ENCODE assay signal across 21 mouse cellular contexts in the genomic region with DNA sequence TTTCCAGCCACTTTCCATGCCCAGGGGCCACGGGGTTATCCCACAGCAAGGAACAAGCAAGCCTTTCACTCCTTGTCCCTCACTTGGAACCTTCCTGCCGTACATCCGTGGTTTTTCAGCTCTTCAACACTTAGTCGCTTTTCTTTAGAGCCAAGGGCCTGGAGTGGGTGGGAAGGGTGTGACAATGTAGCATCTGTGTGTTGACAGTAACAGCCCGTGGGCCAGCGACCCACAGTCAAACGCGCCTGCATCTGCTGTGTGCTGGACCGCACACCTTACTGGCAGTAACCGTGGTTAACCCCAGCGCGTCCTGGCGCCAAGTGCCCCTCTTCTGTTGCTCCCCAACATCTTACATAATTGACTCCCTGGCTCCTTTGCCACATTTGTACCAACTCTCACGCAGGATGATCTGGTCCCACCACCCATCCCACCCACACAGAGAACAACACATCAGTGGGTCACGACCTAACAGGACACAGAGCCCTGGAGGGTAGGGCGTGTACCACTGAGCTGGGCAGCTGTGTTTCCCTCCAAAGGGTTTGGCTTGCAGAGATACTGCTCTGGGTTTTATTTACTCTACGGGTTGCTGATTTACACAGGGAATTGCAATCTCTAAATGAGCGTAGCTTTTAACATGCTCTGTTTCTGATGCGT. TPM values are rescaled to one million over a fixed set of nuclear protein-coding genes. Genes with fewer than 3 reads are reported as not detected.
DNase-seq lines count a peak whose midpoint lies in the region; ATAC-seq and TF ChIP-seq lines count a peak whose summit lies in the region.
"Had no signal": no experiment of that assay in that cellular context is flagged by ENCODE, and none has a peak within 500 bp of the region (broad histone marks: within the 10 kb centered on the region; RNA-seq: fewer than 3 reads in every experiment).

No protein-coding gene starts in this region.

- no peaks in the 10 kb centered on the region for H3K27me3 ChIP-seq in liver, embryonic 16.5 days (ENCODE audit: control insufficient read depth, insufficient read depth, low read depth, low read length)
- H3K27me3 ChIP-seq: embryonic facial prominence, embryonic 12.5 days; forebrain, embryonic 15.5 days; liver, embryonic 15.5 days; midbrain, embryonic 15.5 days had no signal

- no peak overlapping the region for H3K4me2 ChIP-seq in liver, embryonic 16.5 days (ENCODE audit: low read depth, low read length)
- H3K4me2 ChIP-seq: embryonic facial prominence, embryonic 12.5 days; forebrain, embryonic 15.5 days; liver, embryonic 15.5 days; midbrain, embryonic 15.5 days had no signal

- TF ChIP-seq CTCF in gastrocnemius, adult 2 months (IDR thresholded peaks at IDR 0.05), result no peak

- no peaks in the 10 kb centered on the region for H3K9me3 ChIP-seq in liver, embryonic 16.5 days (replicated peaks; ENCODE audit: control insufficient read depth, low read length)
- H3K9me3 ChIP-seq: embryonic facial prominence, embryonic 12.5 days; forebrain, embryonic 15.5 days; liver, embryonic 15.5 days; midbrain, embryonic 15.5 days had no signal

- WGBS in liver, embryonic 16.5 days (ENCODE audit: insufficient replicate concordance), result 64% methylated on average over 19 of the region's 19 CpGs

- H3K9ac ChIP-seq in liver, embryonic 16.5 days (ENCODE audit: low read depth, low read length), result no peak overlapping the region
- H3K9ac ChIP-seq: embryonic facial prominence, embryonic 12.5 days; forebrain, embryonic 15.5 days; liver, embryonic 15.5 days; midbrain, embryonic 15.5 days had no signal

- H3K36me3 ChIP-seq in liver, embryonic 16.5 days (ENCODE audit: control insufficient read depth, insufficient read depth), result no peaks in the 10 kb centered on the region
- H3K36me3 ChIP-seq: embryonic facial prominence, embryonic 12.5 days; forebrain, embryonic 15.5 days; liver, embryonic 15.5 days; midbrain, embryonic 15.5 days had no signal

- DNase-seq in gastrocnemius, adult 2 months, result peak; percentile 24
- DNase-seq in gastrocnemius, adult 8-10 months (ENCODE audit: low spot score in 2 of 2), result no peak
- DNase-seq in liver, result no peak
- DNase-seq in brain, adult 2 months (ENCODE audit: low read depth, low spot score), result peak; percentile 28
- peak; percentile 9 for DNase-seq in lung, postnatal 25 days (ENCODE audit: low spot score)
- DNase-seq in T-cell, adult 2 months (ENCODE audit: low spot score), result no peak
- DNase-seq in adrenal gland, postnatal 10 days, result no peak
- DNase-seq: adrenal gland, adult 2 months; cerebellum, postnatal 14 days; layer of hippocampus, adult 9-11 months; spleen, adult 18-20 months; thymus, adult 2 months had no signal

- H3K4me3 ChIP-seq in gastrocnemius, adult 2 months, result peak overlapping the region; percentile 9
- no peak overlapping the region for H3K4me3 ChIP-seq in liver, embryonic 16.5 days (ENCODE audit: low read depth, low read length)
- H3K4me3 ChIP-seq: embryonic facial prominence, embryonic 12.5 days; forebrain, embryonic 15.5 days; liver, embryonic 15.5 days; midbrain, embryonic 15.5 days had no signal

- peak overlapping the region; percentile 78 for H3K27ac ChIP-seq in gastrocnemius, adult 2 months
- no peak overlapping the region for H3K27ac ChIP-seq in liver, embryonic 16.5 days (ENCODE audit: low read length)
- H3K27ac ChIP-seq: embryonic facial prominence, embryonic 12.5 days; forebrain, embryonic 15.5 days; liver, embryonic 15.5 days; midbrain, embryonic 15.5 days had no signal

- peak; percentile 30; the same call in 1 of the 2 replicates for ATAC-seq in liver, embryonic 16.5 days (ENCODE audit: low read depth)
- ATAC-seq: forebrain, embryonic 15.5 days; midbrain, embryonic 15.5 days had no signal

- H3K4me1 ChIP-seq in liver, embryonic 16.5 days (ENCODE audit: control insufficient read depth, low read depth, low read length), result no peaks in the 10 kb centered on the region
- H3K4me1 ChIP-seq: liver, embryonic 15.5 days; midbrain, embryonic 15.5 days had no signal

- intact Hi-C loops in gastrocnemius, adult 2 months (cut with DNase I), result no loop called here

RNA-seq across cellular contexts. Expression of gene Erp27, which starts 15.6 kb away (rescaled TPM):
- total RNA-seq in gastrocnemius, adult 2 months (2021), result under 1 TPM in 1 of 2 experiments, not detected in 1; 0.20 TPM
- not detected for total RNA-seq in gastrocnemius, adult 8-10 months (2022)
- polyA plus RNA-seq in liver, embryonic 16.5 days (2015; fragmentation: Nextera tagmentation; extraction: Ambion mirVana), result 0.44 and 0.71 TPM in 2 replicates
- under 1 TPM; 0.15 to 0.27 TPM for total RNA-seq in adrenal gland, postnatal 10 days (2021)
- total RNA-seq: adrenal gland, adult 2 months; gastrocnemius, postnatal 36 days; hematopoietic stem cell, adult 5-6 weeks had no signal
- polyA plus RNA-seq: adrenal gland, adult 2 months; midbrain, embryonic 15.5 days had no signal

RNA-seq across cellular contexts. Expression of gene Pde6h, which starts 17.2 kb away (rescaled TPM):
- not detected for total RNA-seq in gastrocnemius, adult 2 months (2021)
- total RNA-seq in gastrocnemius, adult 8-10 months (2022), result not detected
- not detected in 2 replicates for polyA plus RNA-seq in liver, embryonic 16.5 days (2015; fragmentation: Nextera tagmentation; extraction: Ambion mirVana)
- under 1 TPM in 1 of 2 experiments, not detected in 1; 0.60 TPM for total RNA-seq in adrenal gland, postnatal 10 days (2021)
- total RNA-seq: gastrocnemius, postnatal 36 days; hematopoietic stem cell, adult 5-6 weeks had no signal
- polyA plus RNA-seq: adrenal gland, adult 2 months; embryonic facial prominence, embryonic 12.5 days; forebrain, embryonic 15.5 days; intestine, embryonic 14.5 days; liver, embryonic 15.5 days; midbrain, embryonic 15.5 days; neural tube, embryonic 11.5 days had no signal

RNA-seq across cellular contexts. Expression of gene Mgp, which starts 30.8 kb away (rescaled TPM):
- total RNA-seq in gastrocnemius, adult 2 months (2021), result 100 to 1,000 TPM in 1 of 2 experiments, 10 to 100 TPM in 1; 52.8 to 161 TPM
- total RNA-seq in gastrocnemius, adult 8-10 months (2022), result 10 to 100 TPM; 25.2 to 67.7 (median 42.4) TPM
- 3.3 and 4.8 TPM in 2 replicates for polyA plus RNA-seq in liver, embryonic 16.5 days (2015; fragmentation: Nextera tagmentation; extraction: Ambion mirVana)
- total RNA-seq in adrenal gland, postnatal 10 days (2021), result 100 to 1,000 TPM; 187 to 232 TPM
- total RNA-seq: hematopoietic stem cell, adult 5-6 weeks had no signal

RNA-seq across cellular contexts. Expression of gene Arhgdib, which starts 35.3 kb away (rescaled TPM):
- 10 to 100 TPM in 1 of 2 experiments, 1 to 10 TPM in 1; 4.9 to 10.2 TPM for total RNA-seq in gastrocnemius, adult 2 months (2021)
- total RNA-seq in gastrocnemius, adult 8-10 months (2022), result 1 to 10 TPM; 3.9 to 9.6 (median 5.3) TPM
- 153 and 164 TPM in 2 replicates for polyA plus RNA-seq in liver, embryonic 16.5 days (2015; fragmentation: Nextera tagmentation; extraction: Ambion mirVana)
- 10 to 100 TPM; 43.0 to 44.5 TPM for total RNA-seq in adrenal gland, postnatal 10 days (2021)

RNA-seq across cellular contexts. Expression of gene Art4, which starts 48.9 kb away (rescaled TPM):
- under 1 TPM; 0.10 to 0.11 TPM for total RNA-seq in gastrocnemius, adult 2 months (2021)
- under 1 TPM in 1 of 4 experiments, not detected in 3; 0.12 TPM for total RNA-seq in gastrocnemius, adult 8-10 months (2022)
- polyA plus RNA-seq in liver, embryonic 16.5 days (2015; fragmentation: Nextera tagmentation; extraction: Ambion mirVana), result 28.1 and 28.3 TPM in 2 replicates
- 1 to 10 TPM; 5.9 to 7.5 TPM for total RNA-seq in adrenal gland, postnatal 10 days (2021)

Comparison
In these comparisons a context has a peak if more than half of its experiments do, and no peak if none do; other contexts are left out.
1. DNase-seq: peak in gastrocnemius, adult 2 months (single experiment), brain, adult 2 months (single experiment) and lung, postnatal 25 days (single experiment); none in gastrocnemius, adult 8-10 months (0 of 2), liver (single experiment), T-cell, adult 2 months (single experiment) and adrenal gland, postnatal 10 days (single experiment).